Mouse (Mus musculus): ENCODE measurements around the gene B4galt2. TPM values are rescaled to one million over a fixed set of nuclear protein-coding genes. Genes with fewer than 3 reads are reported as not detected.

B4galt2 gene
- polyA plus RNA-seq, 1 experiment from 2014 or later, result 78.1 TPM

DNA sequence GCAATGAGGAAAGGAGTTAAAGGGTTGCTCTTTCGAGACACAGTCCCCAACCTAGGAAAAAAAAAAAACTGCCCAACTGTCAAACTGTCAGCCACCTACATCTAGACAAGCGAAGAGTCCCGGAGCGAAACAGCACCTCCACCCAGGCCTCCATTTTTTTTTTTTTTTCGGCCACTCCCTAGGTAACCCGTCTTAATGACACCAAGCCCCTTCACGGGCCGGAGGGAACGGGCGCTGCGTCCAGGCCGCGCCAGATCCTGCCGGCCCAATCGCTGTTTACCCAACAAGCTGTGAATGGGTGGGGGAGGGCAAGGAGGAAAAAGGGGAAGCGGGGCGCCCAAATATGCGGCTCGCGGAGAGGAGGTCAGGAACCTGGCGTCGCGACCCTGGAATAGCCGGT lies 3.4 kb upstream of the B4galt2 start:
- Histone ChIP-seq H3K9ac (replicated peaks; ENCODE audit: low read length) (peak overlapping the region; percentile 86), H3K27ac (replicated peaks; ENCODE audit: low read depth, low read length) (peak overlapping the region; percentile 55; the same call in 1 of the 2 replicates), H3K4me1 (ENCODE audit: control insufficient read depth, insufficient read depth, low read length) (peaks cover 31% of the 10 kb centered on the region), H3K4me3 (replicated peaks; ENCODE audit: low read depth, low read length) (peak overlapping the region; percentile 95), H3K9me3 (ENCODE audit: control insufficient read depth, low read length) (no peaks in the 10 kb centered on the region), H3K36me3 (ENCODE audit: control insufficient read depth, insufficient read depth, low read length) (peaks cover 39% of the 10 kb centered on the region), H3K27me3 (ENCODE audit: control insufficient read depth, insufficient read depth, low read length) (no peaks in the 10 kb centered on the region), H3K4me2 (ENCODE audit: low read length) (peak overlapping the region; percentile 84)
- 3% methylated on average over 24 of the region's 24 CpGs for WGBS
- DNase-seq (no peak), ATAC-seq (ENCODE audit: low FRiP score, low TSS enrichment) (no peak)

DNA sequence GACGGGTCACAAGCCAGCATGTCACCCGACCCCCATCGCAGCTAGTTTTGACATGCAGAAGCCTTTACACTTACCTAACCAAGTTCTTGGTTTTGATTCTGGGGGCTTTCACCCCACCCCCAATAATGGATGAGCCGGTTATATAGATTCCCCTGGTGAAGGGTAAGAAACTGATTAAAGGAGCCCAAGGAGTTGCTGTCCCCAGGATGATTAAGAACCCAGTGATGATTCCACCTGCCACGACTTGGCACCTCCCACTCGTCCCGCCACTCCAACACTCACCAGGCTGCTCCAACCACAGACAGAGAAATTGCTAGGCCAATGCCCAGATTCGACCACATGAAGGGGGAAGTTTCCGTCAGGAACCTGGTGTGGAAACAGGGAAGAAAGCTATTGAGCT lies 2.7 kb upstream of the B4galt2 start:
- Histone ChIP-seq H3K27ac (replicated peaks; ENCODE audit: low read depth, low read length) (no peak overlapping the region), H3K36me3 (ENCODE audit: control insufficient read depth, insufficient read depth, low read length) (peaks cover 40% of the 10 kb centered on the region), H3K27me3 (ENCODE audit: control insufficient read depth, insufficient read depth, low read length) (no peaks in the 10 kb centered on the region), H3K4me3 (replicated peaks; ENCODE audit: low read depth, low read length) (peak overlapping the region; percentile 95), H3K4me1 (ENCODE audit: control insufficient read depth, insufficient read depth, low read length) (peaks cover 28% of the 10 kb centered on the region), H3K4me2 (ENCODE audit: low read length) (peak overlapping the region; percentile 84), H3K9me3 (ENCODE audit: control insufficient read depth, low read length) (no peaks in the 10 kb centered on the region), H3K9ac (replicated peaks; ENCODE audit: low read length) (peak overlapping the region; percentile 86; the same call in 1 of the 2 replicates)
- no peak for ATAC-seq (ENCODE audit: low FRiP score, low TSS enrichment)
- no peak for DNase-seq
- WGBS, result 85% methylated on average over 9 of the region's 9 CpGs

DNA sequence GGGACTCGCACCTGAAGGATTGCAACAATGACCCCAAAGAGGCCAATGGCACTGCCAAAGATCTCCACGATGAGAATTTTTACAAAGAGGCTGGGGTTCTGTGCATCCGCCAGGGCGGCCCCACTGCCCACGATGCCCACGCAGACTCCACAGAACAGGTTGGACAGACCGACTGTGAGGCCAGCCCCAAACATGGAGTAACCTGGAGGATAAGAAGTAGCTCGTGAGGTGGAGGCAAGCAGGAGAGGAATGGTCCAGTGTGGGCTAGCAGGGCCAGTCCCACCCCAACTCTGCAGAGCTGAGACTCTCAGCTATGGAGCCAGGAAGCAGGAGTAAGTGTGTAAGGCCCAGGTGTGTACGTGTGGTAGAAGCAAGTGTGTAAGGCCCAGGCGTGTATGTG lies 1.8 kb upstream of the B4galt2 start:
- H3K9ac ChIP-seq (replicated peaks; ENCODE audit: low read length), result no peak overlapping the region

DNA sequence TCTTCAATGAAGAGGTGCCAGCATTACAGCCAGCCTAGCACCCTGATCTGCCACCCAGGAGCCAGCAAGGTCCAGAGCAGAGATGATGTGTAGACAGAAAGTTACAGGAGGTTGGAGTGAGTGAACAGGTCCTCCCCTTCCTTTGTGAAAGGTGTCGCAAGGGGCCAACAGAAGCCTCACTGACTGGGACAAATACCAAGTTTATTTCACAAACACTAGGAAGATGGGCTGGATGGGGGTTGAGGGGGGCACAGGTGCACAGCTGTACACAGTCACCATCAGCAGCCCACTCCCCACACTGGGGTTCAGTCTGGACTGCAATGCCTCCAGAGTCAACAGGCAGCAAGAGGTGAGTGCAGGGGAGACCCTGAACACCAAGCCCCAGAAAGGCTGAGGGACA lies 859 bp upstream of the B4galt2 start:
- Histone ChIP-seq H3K4me1 (ENCODE audit: control insufficient read depth, insufficient read depth, low read length) (peaks cover 35% of the 10 kb centered on the region), H3K4me2 (ENCODE audit: low read length) (peak overlapping the region; percentile 78), H3K36me3 (ENCODE audit: control insufficient read depth, insufficient read depth, low read length) (peaks cover 45% of the 10 kb centered on the region), H3K27me3 (ENCODE audit: control insufficient read depth, insufficient read depth, low read length) (no peaks in the 10 kb centered on the region), H3K9ac (replicated peaks; ENCODE audit: low read length) (peak overlapping the region; percentile 89), H3K27ac (replicated peaks; ENCODE audit: low read depth, low read length) (no peak overlapping the region), H3K4me3 (replicated peaks; ENCODE audit: low read depth, low read length) (peak overlapping the region; percentile 82; the same call in 1 of the 2 replicates), H3K9me3 (ENCODE audit: control insufficient read depth, low read length) (no peaks in the 10 kb centered on the region)
- no peak for ATAC-seq (ENCODE audit: low FRiP score, low TSS enrichment)
- WGBS, result 100% methylated on average over 1 of the region's 1 CpGs
- no peak for DNase-seq

More for the DNA sequence above, 1.8 kb upstream of the B4galt2 start:
- ATAC-seq (ENCODE audit: low FRiP score, low TSS enrichment) (no peak), DNase-seq (no peak)
- 93% methylated on average over 10 of the region's 10 CpGs for WGBS
- peaks cover 31% of the 10 kb centered on the region for H3K4me1 ChIP-seq (ENCODE audit: control insufficient read depth, insufficient read depth, low read length)
- H3K27me3 ChIP-seq (ENCODE audit: control insufficient read depth, insufficient read depth, low read length), result no peaks in the 10 kb centered on the region
- peaks cover 45% of the 10 kb centered on the region for H3K36me3 ChIP-seq (ENCODE audit: control insufficient read depth, insufficient read depth, low read length)
- no peaks in the 10 kb centered on the region for H3K9me3 ChIP-seq (ENCODE audit: control insufficient read depth, low read length)
- H3K4me2 ChIP-seq (ENCODE audit: low read length), result no peak overlapping the region
- H3K4me3 ChIP-seq (replicated peaks; ENCODE audit: low read depth, low read length), result no peak overlapping the region
- no peak overlapping the region for H3K27ac ChIP-seq (replicated peaks; ENCODE audit: low read depth, low read length)

DNA sequence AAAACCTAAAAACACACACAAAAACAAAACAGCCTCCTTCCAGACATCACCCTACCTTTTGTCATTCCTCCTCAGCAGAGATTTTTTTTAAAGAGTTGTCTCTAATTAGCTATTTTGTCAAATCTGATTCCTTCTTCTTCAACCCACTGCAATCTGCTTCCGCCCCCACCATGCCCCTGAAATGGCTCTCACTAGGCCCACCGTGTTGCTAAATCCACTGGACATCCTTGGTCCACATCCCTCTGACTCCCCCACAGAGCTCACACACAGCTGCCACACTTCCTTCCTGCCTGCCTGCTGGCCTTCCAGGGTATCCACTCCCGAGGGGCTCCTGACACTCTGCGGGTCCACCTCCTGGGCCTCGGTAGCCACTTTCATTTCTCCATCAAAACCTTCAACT lies 4.6 kb downstream of the B4galt2 start:
- DNase-seq, result no peak
- WGBS, result 80% methylated on average over 5 of the region's 5 CpGs
- ATAC-seq (ENCODE audit: low FRiP score, low TSS enrichment), result no peak
- Histone ChIP-seq H3K4me2 (ENCODE audit: low read length) (no peak overlapping the region), H3K9me3 (ENCODE audit: control insufficient read depth, low read length) (no peaks in the 10 kb centered on the region), H3K36me3 (ENCODE audit: control insufficient read depth, insufficient read depth, low read length) (peaks cover 68% of the 10 kb centered on the region), H3K4me1 (ENCODE audit: control insufficient read depth, insufficient read depth, low read length) (peaks cover 18% of the 10 kb centered on the region), H3K27ac (replicated peaks; ENCODE audit: low read depth, low read length) (no peak overlapping the region), H3K27me3 (ENCODE audit: control insufficient read depth, insufficient read depth, low read length) (no peaks in the 10 kb centered on the region), H3K9ac (replicated peaks; ENCODE audit: low read length) (no peak overlapping the region), H3K4me3 (replicated peaks; ENCODE audit: low read depth, low read length) (no peak overlapping the region)

DNA sequence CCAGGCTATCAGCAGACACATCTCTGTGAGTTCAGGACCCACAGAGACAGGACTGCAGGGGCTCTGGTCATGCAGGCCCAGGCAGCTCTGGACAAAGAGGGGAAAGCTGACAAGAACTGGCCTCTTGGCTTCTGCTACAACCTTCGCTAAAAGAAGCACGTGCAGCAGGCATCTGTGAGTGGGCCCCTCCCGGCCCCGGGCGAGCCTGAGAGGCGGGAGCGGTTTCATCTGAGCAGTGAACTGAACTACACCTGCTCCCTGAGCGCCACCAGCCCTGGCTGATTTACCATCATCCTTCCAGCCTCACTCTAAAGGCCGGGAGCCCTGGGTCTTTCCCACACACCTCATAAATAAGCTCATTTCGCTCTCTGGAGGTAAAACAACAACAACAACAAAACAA lies 5.0 kb downstream of the B4galt2 start:
- no peaks in the 10 kb centered on the region for H3K9me3 ChIP-seq (ENCODE audit: control insufficient read depth, low read length)
- H3K9ac ChIP-seq (replicated peaks; ENCODE audit: low read length), result no peak overlapping the region
- DNase-seq (no peak), ATAC-seq (ENCODE audit: low FRiP score, low TSS enrichment) (no peak)
- peaks cover 15% of the 10 kb centered on the region for H3K4me1 ChIP-seq (ENCODE audit: control insufficient read depth, insufficient read depth, low read length)
- no peak overlapping the region for H3K27ac ChIP-seq (replicated peaks; ENCODE audit: low read depth, low read length)
- H3K4me3 ChIP-seq (replicated peaks; ENCODE audit: low read depth, low read length), result no peak overlapping the region
- no peaks in the 10 kb centered on the region for H3K27me3 ChIP-seq (ENCODE audit: control insufficient read depth, insufficient read depth, low read length)
- H3K4me2 ChIP-seq (ENCODE audit: low read length), result no peak overlapping the region
- peaks cover 72% of the 10 kb centered on the region for H3K36me3 ChIP-seq (ENCODE audit: control insufficient read depth, insufficient read depth, low read length)
- 61% methylated on average over 10 of the region's 10 CpGs for WGBS

DNA sequence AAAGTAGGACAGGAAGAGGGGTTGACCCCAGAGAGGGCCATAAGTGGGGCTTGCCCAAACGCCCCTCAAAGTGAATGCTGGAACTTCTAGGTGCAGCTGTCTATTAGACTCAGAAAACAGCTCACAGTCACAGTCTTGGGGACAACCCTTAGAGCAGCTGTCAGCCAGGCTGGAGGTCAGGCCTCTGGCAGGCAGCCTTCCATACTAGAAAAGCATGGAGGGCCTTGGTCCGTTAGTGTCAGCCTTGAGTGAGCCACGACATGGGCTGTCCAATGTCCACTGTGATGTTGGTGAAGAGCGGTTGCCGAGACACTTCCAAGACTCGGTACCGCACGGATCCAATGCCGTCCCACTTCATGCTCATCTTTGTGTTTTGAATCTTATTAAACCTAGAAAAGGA lies 9.7 kb downstream of the B4galt2 start:
- 90% methylated on average over 9 of the region's 9 CpGs for WGBS
- Histone ChIP-seq H3K27me3 (ENCODE audit: control insufficient read depth, insufficient read depth, low read length) (no peaks in the 10 kb centered on the region), H3K9me3 (ENCODE audit: control insufficient read depth, low read length) (no peaks in the 10 kb centered on the region), H3K9ac (replicated peaks; ENCODE audit: low read length) (no peak overlapping the region), H3K36me3 (ENCODE audit: control insufficient read depth, insufficient read depth, low read length) (peaks cover 53% of the 10 kb centered on the region), H3K4me3 (replicated peaks; ENCODE audit: low read depth, low read length) (no peak overlapping the region), H3K4me2 (ENCODE audit: low read length) (no peak overlapping the region), H3K27ac (replicated peaks; ENCODE audit: low read depth, low read length) (no peak overlapping the region), H3K4me1 (ENCODE audit: control insufficient read depth, insufficient read depth, low read length) (no peaks in the 10 kb centered on the region)
- ATAC-seq (ENCODE audit: low FRiP score, low TSS enrichment), result no peak
- no peak for DNase-seq

DNA sequence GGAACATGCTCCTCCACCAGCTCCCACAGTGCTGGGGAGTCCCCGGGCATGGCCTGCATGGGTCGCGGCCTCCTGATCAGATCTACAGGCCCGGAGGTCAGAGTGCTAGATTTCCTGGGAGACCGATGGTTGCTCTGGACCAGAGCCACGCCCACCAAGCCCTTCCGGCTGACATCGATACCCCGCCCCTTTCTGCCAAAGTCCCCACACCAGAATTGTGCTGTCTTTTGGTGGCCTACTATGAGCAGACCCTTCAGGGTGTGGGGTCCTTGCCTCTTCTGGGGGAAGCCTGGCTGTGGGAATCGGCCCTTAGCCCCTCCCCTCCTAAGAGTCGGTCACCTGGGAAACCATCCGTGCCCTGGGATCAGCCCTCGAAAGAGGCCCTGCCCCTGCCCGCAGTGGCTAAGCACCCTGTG lies 10.8 kb downstream of the B4galt2 start, which contains the start of gene Ccdc24:
Gene Ccdc24 (minus strand): TSS at position 87 of the 416 bp plus-strand sequence.
- Histone ChIP-seq H3K4me2 (ENCODE audit: low read length) (peak within 1 kb of the TSS; percentile 20; the same call in 1 of the 2 replicates), H3K27ac (replicated peaks; ENCODE audit: low read depth, low read length) (no peak within 1 kb of the TSS), H3K4me1 (ENCODE audit: control insufficient read depth, insufficient read depth, low read length) (no peaks in the 10 kb centered on the region), H3K4me3 (replicated peaks; ENCODE audit: low read depth, low read length) (no peak within 1 kb of the TSS), H3K9me3 (ENCODE audit: control insufficient read depth, low read length) (no peaks in the 10 kb centered on the region), H3K27me3 (ENCODE audit: control insufficient read depth, insufficient read depth, low read length) (no peaks in the 10 kb centered on the region), H3K36me3 (ENCODE audit: control insufficient read depth, insufficient read depth, low read length) (peaks cover 42% of the 10 kb centered on the region), H3K9ac (replicated peaks; ENCODE audit: low read length) (no peak within 1 kb of the TSS)
- WGBS, result 4% methylated on average over 14 of the region's 14 CpGs
- DNase-seq (peak; percentile 31), ATAC-seq (ENCODE audit: low FRiP score, low TSS enrichment) (0 out of 2 replicates have a peak, but pooled peaks have one; percentile 6)

DNA sequence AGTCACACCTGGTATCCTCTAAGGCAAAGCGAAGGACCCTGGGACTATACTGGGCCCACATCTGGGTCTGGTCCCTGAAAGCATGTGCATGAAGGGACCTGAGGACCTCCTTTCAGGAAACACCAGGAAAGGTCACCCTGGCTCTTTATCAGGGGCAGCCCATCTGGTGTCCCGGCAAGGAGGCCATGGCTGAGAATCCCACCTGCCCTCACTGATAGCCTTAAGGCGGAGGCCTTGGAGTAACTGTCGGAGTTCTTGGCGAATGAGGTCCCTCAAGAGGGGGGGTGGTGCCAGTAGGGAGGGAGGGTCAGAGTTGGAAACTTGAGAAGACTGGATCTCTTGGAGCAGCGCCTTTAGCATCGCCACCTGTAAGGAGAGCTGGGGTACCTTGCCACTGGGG lies 11.5 kb downstream of the B4galt2 start:
- Histone ChIP-seq H3K4me2 (ENCODE audit: low read length) (no peak overlapping the region), H3K4me1 (ENCODE audit: control insufficient read depth, insufficient read depth, low read length) (no peaks in the 10 kb centered on the region), H3K36me3 (ENCODE audit: control insufficient read depth, insufficient read depth, low read length) (peaks cover 35% of the 10 kb centered on the region), H3K9ac (replicated peaks; ENCODE audit: low read length) (no peak overlapping the region), H3K27me3 (ENCODE audit: control insufficient read depth, insufficient read depth, low read length) (no peaks in the 10 kb centered on the region), H3K9me3 (ENCODE audit: control insufficient read depth, low read length) (no peaks in the 10 kb centered on the region), H3K4me3 (replicated peaks; ENCODE audit: low read depth, low read length) (no peak overlapping the region), H3K27ac (replicated peaks; ENCODE audit: low read depth, low read length) (no peak overlapping the region)
- ATAC-seq (ENCODE audit: low FRiP score, low TSS enrichment) (no peak), DNase-seq (no peak)
- WGBS, result 67% methylated on average over 7 of the region's 7 CpGs
